In genomic region chrX:58041865-58042264, GRCm38 (mm10) we compare ENCODE assay signal across 34 mouse cellular contexts. TPM values are rescaled to one million over a fixed set of nuclear protein-coding genes. Genes with fewer than 3 reads are reported as not detected.
"Had no signal": no experiment of that assay in that cellular context is flagged by ENCODE, and none has a peak within 500 bp of the region (broad histone marks: within the 10 kb centered on the region; RNA-seq: fewer than 3 reads in every experiment).

No protein-coding gene starts in this region.

- H3K4me3 ChIP-seq: heart, adult 2 months; heart, embryonic 13.5 days; heart, embryonic 15.5 days; hindbrain, embryonic 13.5 days; hindbrain, embryonic 15.5 days; kidney, embryonic 15.5 days; limb, embryonic 10.5 days; limb, embryonic 12.5 days; liver, embryonic 13.5 days; liver, embryonic 15.5 days had no signal

- H3K27me3 ChIP-seq: hindbrain, embryonic 15.5 days had no signal

- H3K36me3 ChIP-seq: heart, embryonic 13.5 days; heart, embryonic 15.5 days; hindbrain, embryonic 13.5 days; hindbrain, embryonic 15.5 days; kidney, embryonic 15.5 days; limb, embryonic 10.5 days; limb, embryonic 12.5 days; liver, embryonic 13.5 days; liver, embryonic 15.5 days had no signal

- DNase-seq: gastrocnemius, postnatal 14 days; gastrocnemius, postnatal 36 days; heart, adult 11 months; heart, adult 2 months; heart, postnatal 14 days; heart, postnatal 36 days; kidney, adult 11 months; kidney, adult 2 months; kidney, adult 9 months; kidney, postnatal 14 days; kidney, postnatal 36 days; layer of hippocampus, adult 9-11 months; layer of hippocampus, postnatal 36 days; liver; liver, embryonic 13.5 days had no signal

- H3K9ac ChIP-seq: heart, embryonic 13.5 days; heart, embryonic 15.5 days; hindbrain, embryonic 13.5 days; hindbrain, embryonic 15.5 days; kidney, embryonic 15.5 days; limb, embryonic 12.5 days; liver, embryonic 13.5 days; liver, embryonic 15.5 days had no signal

- H3K9me3 ChIP-seq: heart, embryonic 13.5 days; heart, embryonic 15.5 days; hindbrain, embryonic 13.5 days; hindbrain, embryonic 15.5 days; kidney, embryonic 15.5 days; limb, embryonic 10.5 days; limb, embryonic 12.5 days; liver, embryonic 13.5 days; liver, embryonic 15.5 days had no signal

- H3K27ac ChIP-seq: heart, adult 2 months; heart, embryonic 13.5 days; heart, embryonic 15.5 days; hindbrain, embryonic 13.5 days; hindbrain, embryonic 15.5 days; hindbrain, postnatal 0 days; kidney, embryonic 15.5 days; kidney, postnatal 0 days; limb, embryonic 10.5 days; limb, embryonic 12.5 days; liver, embryonic 13.5 days; liver, embryonic 15.5 days had no signal

- H3K4me1 ChIP-seq: heart, embryonic 13.5 days; hindbrain, embryonic 15.5 days; liver, embryonic 13.5 days; liver, embryonic 15.5 days had no signal

RNA-seq across cellular contexts. Expression of gene Zic3, which starts 19.4 kb away (rescaled TPM):
- total RNA-seq: gastrocnemius, adult 18-20 months; gastrocnemius, adult 8-10 months; gastrocnemius, postnatal 14 days; gastrocnemius, postnatal 36 days; heart, adult 2 months; heart, postnatal 14 days; heart, postnatal 36 days; hematopoietic stem cell, adult 5-6 weeks had no signal
- polyA plus RNA-seq: gonadal fat pad, adult 2 months; heart, adult 2 months; heart, embryonic 11.5 days; heart, postnatal 0 days; intestine, embryonic 14.5 days; intestine, embryonic 16.5 days; kidney, adult 2 months; kidney, embryonic 15.5 days; kidney, postnatal 0 days; large intestine, adult 2 months; liver, embryonic 13.5 days; liver, embryonic 15.5 days had no signal
